In the genomic region with DNA sequence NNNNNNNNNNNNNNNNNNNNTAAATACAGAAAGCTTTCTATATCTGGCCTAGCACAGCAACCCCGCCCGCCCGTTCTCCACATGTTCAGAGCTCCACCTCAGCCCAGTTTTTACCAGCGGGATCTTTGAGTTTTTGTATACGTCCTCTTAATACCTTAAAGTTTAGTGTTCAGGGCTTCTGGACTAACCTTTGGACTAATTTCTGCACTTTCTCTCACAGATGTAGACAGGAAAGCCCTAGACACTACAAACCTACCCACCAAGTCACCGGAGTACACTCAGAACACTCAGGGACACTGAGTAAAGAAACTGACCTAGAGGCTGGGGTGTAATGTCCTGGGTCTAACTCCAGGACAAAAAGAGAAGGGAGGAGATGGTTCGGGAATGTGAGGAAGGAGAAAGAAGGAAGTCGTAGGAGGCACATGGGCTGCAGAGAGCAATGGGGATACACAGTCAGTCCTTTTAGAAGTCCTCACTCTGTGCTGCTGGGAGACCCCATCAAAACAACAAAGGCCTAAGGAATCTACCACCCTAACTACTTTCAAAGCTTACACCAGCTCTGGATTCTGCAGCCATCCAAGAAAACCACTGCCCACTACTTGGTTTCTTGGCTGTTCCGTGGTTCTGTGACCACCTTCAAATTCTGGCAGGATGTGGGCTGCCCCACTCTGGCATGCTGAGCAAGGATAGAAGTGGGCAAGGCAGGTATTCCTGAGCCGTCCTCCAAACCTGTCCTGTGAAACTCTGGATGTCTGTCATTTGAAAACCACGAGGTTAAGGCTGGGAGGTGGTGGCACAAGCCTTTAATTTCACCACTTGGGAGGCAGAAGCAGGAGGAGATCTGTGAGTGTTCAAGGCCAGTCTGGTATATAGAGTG, we compare ENCODE assay signal across 9 mouse cellular contexts. TPM values are rescaled to one million over a fixed set of nuclear protein-coding genes. Genes with fewer than 3 reads are reported as not detected.
DNase-seq lines count a peak whose midpoint lies in the region; ATAC-seq lines count a peak whose summit lies in the region.
"Had no signal": no experiment of that assay in that cellular context is flagged by ENCODE, and none has a peak within 500 bp of the region (broad histone marks: within the 10 kb centered on the region; RNA-seq: fewer than 3 reads in every experiment).

No protein-coding gene starts in this region.

- no peaks in the 10 kb centered on the region for H3K36me3 ChIP-seq in forebrain, embryonic 12.5 days (replicated peaks)
- no peaks in the 10 kb centered on the region for H3K36me3 ChIP-seq in forebrain, embryonic 14.5 days (ENCODE audit: control insufficient read depth, insufficient read depth, low read length)
- H3K36me3 ChIP-seq in megakaryocyte, embryonic 14.5 days (replicated peaks; ENCODE audit: low read length), result peaks cover 74% of the 10 kb centered on the region
- no peaks in the 10 kb centered on the region for H3K36me3 ChIP-seq in intestine, embryonic 16.5 days (ENCODE audit: control insufficient read depth, insufficient read depth, low read length)
- peaks cover 3% of the 10 kb centered on the region; the same call in 1 of the 2 replicates for H3K36me3 ChIP-seq in stomach, embryonic 14.5 days (ENCODE audit: control insufficient read depth, insufficient read depth, low read length)

- WGBS in forebrain, embryonic 12.5 days, result 80% methylated on average over 11 of the region's 11 CpGs
- 81% methylated on average over 11 of the region's 11 CpGs for WGBS in forebrain, embryonic 14.5 days
- WGBS in intestine, embryonic 16.5 days, result 72% methylated on average over 11 of the region's 11 CpGs
- 67% methylated on average over 11 of the region's 11 CpGs for WGBS in stomach, embryonic 14.5 days

- no peak overlapping the region for H3K9ac ChIP-seq in forebrain, embryonic 12.5 days
- H3K9ac ChIP-seq in forebrain, embryonic 14.5 days (ENCODE audit: low read length), result no peak overlapping the region
- H3K9ac ChIP-seq in intestine, embryonic 16.5 days (ENCODE audit: low read depth, low read length), result 0 out of 2 replicates have a peak overlapping the region, but pooled peaks have one; percentile 76
- H3K9ac ChIP-seq in stomach, embryonic 14.5 days (replicated peaks; ENCODE audit: low read depth, low read length), result no peak overlapping the region

- ATAC-seq in forebrain, embryonic 12.5 days (ENCODE audit: low FRiP score), result no peak
- no peak for ATAC-seq in forebrain, embryonic 14.5 days
- ATAC-seq in megakaryocyte, adult 5-6 weeks (ENCODE audit: poor library complexity, severe bottlenecking), result no peak
- ATAC-seq in intestine, embryonic 16.5 days, result no peak
- ATAC-seq in stomach, embryonic 14.5 days (ENCODE audit: insufficient number of reproducible peaks, insufficient read depth, low FRiP score, low read depth), result no peak

- peaks cover 19% of the 10 kb centered on the region for H3K4me1 ChIP-seq in forebrain, embryonic 12.5 days
- H3K4me1 ChIP-seq in forebrain, embryonic 14.5 days (ENCODE audit: control insufficient read depth, insufficient read depth, low read length), result peaks cover 11% of the 10 kb centered on the region
- H3K4me1 ChIP-seq in megakaryocyte, embryonic 14.5 days, result peaks cover 91% of the 10 kb centered on the region
- H3K4me1 ChIP-seq in intestine, embryonic 16.5 days (ENCODE audit: control insufficient read depth, insufficient read depth, low read length), result peaks cover 57% of the 10 kb centered on the region
- peaks cover 32% of the 10 kb centered on the region; the same call in 1 of the 2 replicates for H3K4me1 ChIP-seq in stomach, embryonic 14.5 days (ENCODE audit: control insufficient read depth, insufficient read depth, low read length)

- no peak for DNase-seq in forebrain, embryonic 14.5 days (ENCODE audit: low spot score)
- DNase-seq in urinary bladder, adult 18-20 months (ENCODE audit: low spot score in 2 of 2), result no peak
- no peak for DNase-seq in layer of hippocampus, adult 8-10 months (ENCODE audit: low spot score in 2 of 2)

- H3K9me3 ChIP-seq in forebrain, embryonic 12.5 days, result no peaks in the 10 kb centered on the region
- no peaks in the 10 kb centered on the region for H3K9me3 ChIP-seq in forebrain, embryonic 14.5 days (replicated peaks; ENCODE audit: control insufficient read depth, low read length)
- no peaks in the 10 kb centered on the region for H3K9me3 ChIP-seq in megakaryocyte, embryonic 14.5 days
- no peaks in the 10 kb centered on the region for H3K9me3 ChIP-seq in intestine, embryonic 16.5 days (ENCODE audit: control insufficient read depth, low read length)
- no peaks in the 10 kb centered on the region for H3K9me3 ChIP-seq in stomach, embryonic 14.5 days (ENCODE audit: control insufficient read depth, low read depth, low read length)

- no peak overlapping the region for H3K27ac ChIP-seq in forebrain, embryonic 12.5 days
- H3K27ac ChIP-seq in forebrain, embryonic 14.5 days (ENCODE audit: low read depth, low read length), result no peak overlapping the region
- H3K27ac ChIP-seq in intestine, embryonic 16.5 days (ENCODE audit: low read length), result peak overlapping the region; percentile 91
- peak overlapping the region; percentile 96 for H3K27ac ChIP-seq in stomach, embryonic 14.5 days (ENCODE audit: low read length)

- H3K4me2 ChIP-seq in forebrain, embryonic 12.5 days, result peak overlapping the region; percentile 70
- H3K4me2 ChIP-seq in forebrain, embryonic 14.5 days (ENCODE audit: low read length), result no peak overlapping the region
- H3K4me2 ChIP-seq in intestine, embryonic 16.5 days (ENCODE audit: low read depth, low read length), result peak overlapping the region; percentile 87; the same call in 1 of the 2 replicates
- peak overlapping the region; percentile 86 for H3K4me2 ChIP-seq in stomach, embryonic 14.5 days (replicated peaks; ENCODE audit: low read depth, low read length)

- peaks cover 15% of the 10 kb centered on the region; the same call in 1 of the 2 replicates for H3K27me3 ChIP-seq in forebrain, embryonic 12.5 days
- H3K27me3 ChIP-seq in forebrain, embryonic 14.5 days (replicated peaks; ENCODE audit: control insufficient read depth, insufficient read depth, low read length), result no peaks in the 10 kb centered on the region
- peaks cover 3% of the 10 kb centered on the region for H3K27me3 ChIP-seq in megakaryocyte, embryonic 14.5 days (replicated peaks)
- H3K27me3 ChIP-seq in intestine, embryonic 16.5 days (replicated peaks; ENCODE audit: control insufficient read depth, insufficient read depth, low read length), result no peaks in the 10 kb centered on the region
- H3K27me3 ChIP-seq in stomach, embryonic 14.5 days (ENCODE audit: control insufficient read depth, insufficient read depth, low read length), result no peaks in the 10 kb centered on the region

- H3K4me3 ChIP-seq in forebrain, embryonic 12.5 days (replicated peaks), result no peak overlapping the region
- no peak overlapping the region for H3K4me3 ChIP-seq in forebrain, embryonic 14.5 days (ENCODE audit: low read depth, low read length)
- peak overlapping the region; percentile 94 for H3K4me3 ChIP-seq in megakaryocyte, embryonic 14.5 days (replicated peaks)
- no peak overlapping the region for H3K4me3 ChIP-seq in intestine, embryonic 16.5 days (ENCODE audit: low read length)
- peak overlapping the region; percentile 25; the same call in 1 of the 2 replicates for H3K4me3 ChIP-seq in stomach, embryonic 14.5 days (ENCODE audit: low read depth, low read length)

RNA-seq across cellular contexts. Expression of gene Lmna, which starts 15.8 kb away (rescaled TPM):
- polyA plus RNA-seq in forebrain, embryonic 12.5 days (2016; fragmentation: Nextera tagmentation; extraction: Ambion mirVana), result 23.2 and 25.8 TPM in 2 replicates
- polyA plus RNA-seq in forebrain, embryonic 14.5 days (2014; fragmentation: Nextera tagmentation; extraction: Ambion mirVana), result 18.0 and 28.5 TPM in 2 replicates
- 607 and 1,158 TPM in 2 replicates for polyA plus RNA-seq in megakaryocyte, embryonic 14.5 days (2012; ENCODE audit: insufficient read depth, low replicate concordance)
- 1.5 and 1.9 TPM in 2 replicates for total RNA-seq in megakaryocyte, adult 5-6 weeks (2015)
- total RNA-seq in megakaryocyte, adult 5-6 weeks (2017), result 2.5 and 4.5 TPM in 2 replicates
- polyA plus RNA-seq in intestine, embryonic 16.5 days (2015; fragmentation: Nextera tagmentation; extraction: Ambion mirVana), result 126 and 127 TPM in 2 replicates
- polyA plus RNA-seq in stomach, embryonic 14.5 days (2014; fragmentation: Nextera tagmentation; extraction: Ambion mirVana), result 128 and 148 TPM in 2 replicates
- 10 to 100 TPM; 38.0 to 45.6 (median 40.2) TPM for total RNA-seq in layer of hippocampus, adult 8-10 months (2022)

RNA-seq across cellular contexts. Expression of gene Sema4a, which starts 33.0 kb away (rescaled TPM):
- polyA plus RNA-seq in forebrain, embryonic 12.5 days (2016; fragmentation: Nextera tagmentation; extraction: Ambion mirVana), result 15.3 and 16.0 TPM in 2 replicates
- polyA plus RNA-seq in forebrain, embryonic 14.5 days (2014; fragmentation: Nextera tagmentation; extraction: Ambion mirVana), result 12.2 and 15.2 TPM in 2 replicates
- polyA plus RNA-seq in megakaryocyte, embryonic 14.5 days (2012; ENCODE audit: insufficient read depth, low replicate concordance), result 8.4 and 26.0 TPM in 2 replicates
- total RNA-seq in megakaryocyte, adult 5-6 weeks (2015), result 171 and 181 TPM in 2 replicates
- total RNA-seq in megakaryocyte, adult 5-6 weeks (2017), result 164 and 167 TPM in 2 replicates
- 60.9 and 71.1 TPM in 2 replicates for polyA plus RNA-seq in intestine, embryonic 16.5 days (2015; fragmentation: Nextera tagmentation; extraction: Ambion mirVana)
- 8.9 and 11.8 TPM in 2 replicates for polyA plus RNA-seq in stomach, embryonic 14.5 days (2014; fragmentation: Nextera tagmentation; extraction: Ambion mirVana)
- total RNA-seq in layer of hippocampus, adult 8-10 months (2022), result 10 to 100 TPM; 43.0 to 52.1 (median 50.8) TPM

RNA-seq across cellular contexts. Expression of gene Mex3a, which starts 38.3 kb away (rescaled TPM):
- 51.0 and 53.2 TPM in 2 replicates for polyA plus RNA-seq in forebrain, embryonic 12.5 days (2016; fragmentation: Nextera tagmentation; extraction: Ambion mirVana)
- polyA plus RNA-seq in forebrain, embryonic 14.5 days (2014; fragmentation: Nextera tagmentation; extraction: Ambion mirVana), result 48.8 and 50.1 TPM in 2 replicates
- polyA plus RNA-seq in megakaryocyte, embryonic 14.5 days (2012; ENCODE audit: insufficient read depth, low replicate concordance), result 0.83 and 1.6 TPM in 2 replicates
- total RNA-seq in megakaryocyte, adult 5-6 weeks (2015), result 0.04 and 0.05 TPM in 2 replicates
- total RNA-seq in megakaryocyte, adult 5-6 weeks (2017), result 0.04 and 0.18 TPM in 2 replicates
- polyA plus RNA-seq in intestine, embryonic 16.5 days (2015; fragmentation: Nextera tagmentation; extraction: Ambion mirVana), result 6.5 and 7.3 TPM in 2 replicates
- 25.2 and 26.3 TPM in 2 replicates for polyA plus RNA-seq in stomach, embryonic 14.5 days (2014; fragmentation: Nextera tagmentation; extraction: Ambion mirVana)
- total RNA-seq in layer of hippocampus, adult 8-10 months (2022), result 1 to 10 TPM; 2.4 to 2.8 (median 2.6) TPM

RNA-seq across cellular contexts. Expression of gene Rab25, which starts 54.2 kb away (rescaled TPM):
- 0.82 and 1.2 TPM in 2 replicates for polyA plus RNA-seq in forebrain, embryonic 12.5 days (2016; fragmentation: Nextera tagmentation; extraction: Ambion mirVana)
- polyA plus RNA-seq in forebrain, embryonic 14.5 days (2014; fragmentation: Nextera tagmentation; extraction: Ambion mirVana), result not detected in 2 replicates
- 0.51 TPM in 1 of 2 replicates, not detected in the other for polyA plus RNA-seq in megakaryocyte, embryonic 14.5 days (2012; ENCODE audit: insufficient read depth, low replicate concordance)
- not detected in 2 replicates for total RNA-seq in megakaryocyte, adult 5-6 weeks (2015)
- not detected in 2 replicates for total RNA-seq in megakaryocyte, adult 5-6 weeks (2017)
- 102 and 109 TPM in 2 replicates for polyA plus RNA-seq in intestine, embryonic 16.5 days (2015; fragmentation: Nextera tagmentation; extraction: Ambion mirVana)
- 57.0 and 67.9 TPM in 2 replicates for polyA plus RNA-seq in stomach, embryonic 14.5 days (2014; fragmentation: Nextera tagmentation; extraction: Ambion mirVana)
- 1 to 10 TPM in 1 of 4 experiments, not detected in 3; 1.5 TPM for total RNA-seq in layer of hippocampus, adult 8-10 months (2022)
- total RNA-seq: gastrocnemius, postnatal 36 days had no signal

RNA-seq across cellular contexts. Expression of gene Lamtor2, which starts 58.9 kb away (rescaled TPM):
- polyA plus RNA-seq in forebrain, embryonic 12.5 days (2016; fragmentation: Nextera tagmentation; extraction: Ambion mirVana), result 137 and 138 TPM in 2 replicates
- polyA plus RNA-seq in forebrain, embryonic 14.5 days (2014; fragmentation: Nextera tagmentation; extraction: Ambion mirVana), result 107 and 122 TPM in 2 replicates
- 18.1 and 152 TPM in 2 replicates for polyA plus RNA-seq in megakaryocyte, embryonic 14.5 days (2012; ENCODE audit: insufficient read depth, low replicate concordance)
- 31.3 TPM in 2 replicates for total RNA-seq in megakaryocyte, adult 5-6 weeks (2015)
- 57.8 and 73.4 TPM in 2 replicates for total RNA-seq in megakaryocyte, adult 5-6 weeks (2017)
- 244 and 256 TPM in 2 replicates for polyA plus RNA-seq in intestine, embryonic 16.5 days (2015; fragmentation: Nextera tagmentation; extraction: Ambion mirVana)
- 84.8 and 88.5 TPM in 2 replicates for polyA plus RNA-seq in stomach, embryonic 14.5 days (2014; fragmentation: Nextera tagmentation; extraction: Ambion mirVana)
- 100 to 1,000 TPM in 3 of 4 experiments, 10 to 100 TPM in 1; 89.2 to 111 (median 106) TPM for total RNA-seq in layer of hippocampus, adult 8-10 months (2022)

Comparison
In these comparisons a context has a peak if more than half of its experiments do, and no peak if none do; other contexts are left out.
1. H3K27ac ChIP-seq: peak in intestine, embryonic 16.5 days (single experiment) and stomach, embryonic 14.5 days (single experiment); none in forebrain, embryonic 12.5 days (single experiment) and forebrain, embryonic 14.5 days (single experiment).
2. H3K4me3 ChIP-seq: peak in megakaryocyte, embryonic 14.5 days (single experiment) and stomach, embryonic 14.5 days (single experiment); none in forebrain, embryonic 12.5 days (single experiment), forebrain, embryonic 14.5 days (single experiment) and intestine, embryonic 16.5 days (single experiment).